Mouse (Mus musculus) frontal cortex, postnatal 25 days (tissue): ENCODE data around the gene Fgf22.

Source experiments
- DNase-seq, 2 experiments: peaks; one replicate each; pipeline ENCODE4 v3.0.0; 2022; ENCODE audit warnings: low spot score in 2 of 2

Gene Fgf22

DNA sequence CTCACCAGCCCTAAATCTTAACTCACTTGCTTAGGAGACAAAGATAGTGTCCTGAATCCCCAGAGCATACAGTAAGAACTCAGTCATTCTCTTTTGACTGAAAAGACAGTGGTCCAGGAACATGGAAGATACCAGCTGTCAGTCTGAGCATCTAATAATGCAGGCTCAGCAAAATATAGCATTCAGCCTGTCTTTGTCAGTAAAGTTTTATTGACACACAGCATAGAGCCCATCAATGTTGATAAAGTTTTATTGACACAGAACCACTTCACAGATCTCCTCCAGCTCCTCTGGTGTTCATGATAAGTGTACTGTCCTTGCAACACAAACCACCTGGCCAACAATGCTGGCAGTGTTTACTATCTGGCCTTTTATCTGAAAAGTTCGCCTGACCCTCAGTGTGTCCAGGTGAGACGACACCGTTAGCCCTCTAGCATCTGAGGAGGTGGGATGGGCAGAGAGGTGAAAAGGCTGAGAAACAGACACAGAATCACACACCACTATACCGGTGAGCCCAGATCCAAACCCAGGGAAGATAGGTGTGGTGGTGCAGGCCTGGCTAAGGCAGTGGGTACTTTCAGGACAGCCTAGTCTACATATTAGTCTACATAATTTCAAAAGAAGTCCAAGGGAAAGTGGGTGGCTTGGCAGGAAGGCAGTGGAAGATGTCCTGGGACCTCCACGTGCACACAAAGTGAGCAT is 37.6 kb downstream of the Fgf22 start:
- DNase-seq: no peak

DNA sequence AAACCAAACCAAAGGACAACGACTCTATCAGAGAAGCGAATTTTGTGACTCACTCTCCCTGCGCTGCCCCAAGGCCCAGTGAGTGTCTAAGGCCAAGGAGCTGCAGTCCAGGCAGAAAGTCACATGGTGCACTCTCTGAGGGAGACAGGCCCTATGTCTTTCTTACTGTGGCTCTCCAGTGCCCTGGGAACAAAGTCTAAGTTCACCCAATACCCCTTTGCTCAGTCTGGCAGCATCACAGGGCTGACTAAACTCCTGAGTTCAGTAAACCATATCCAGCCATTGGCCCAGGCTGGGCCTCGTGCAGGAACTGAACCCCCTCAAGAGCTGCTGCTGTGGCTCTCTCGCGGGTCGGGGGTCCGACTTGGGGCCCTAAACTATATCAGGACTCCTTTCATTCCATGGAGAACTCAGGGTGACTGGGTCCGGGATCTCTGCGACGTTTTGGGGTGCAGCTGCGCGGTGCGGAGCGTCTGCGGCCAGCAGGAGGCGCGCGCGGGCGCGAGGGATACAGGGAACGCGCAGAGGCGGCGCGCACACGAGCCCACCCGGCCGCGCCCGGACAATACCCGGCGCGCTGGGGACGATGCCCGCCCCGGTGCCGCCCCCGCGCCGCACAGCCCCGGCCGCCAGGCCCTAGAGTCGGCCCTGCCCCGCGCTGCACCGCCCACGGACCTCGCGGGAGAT is 38.3 kb downstream of the Fgf22 start, which contains the start of gene Palm:
Gene Palm, plus strand, starts transcription at position 522 of the 687 bp plus-strand sequence.
- DNase-seq: peak; percentile 85

DNA sequence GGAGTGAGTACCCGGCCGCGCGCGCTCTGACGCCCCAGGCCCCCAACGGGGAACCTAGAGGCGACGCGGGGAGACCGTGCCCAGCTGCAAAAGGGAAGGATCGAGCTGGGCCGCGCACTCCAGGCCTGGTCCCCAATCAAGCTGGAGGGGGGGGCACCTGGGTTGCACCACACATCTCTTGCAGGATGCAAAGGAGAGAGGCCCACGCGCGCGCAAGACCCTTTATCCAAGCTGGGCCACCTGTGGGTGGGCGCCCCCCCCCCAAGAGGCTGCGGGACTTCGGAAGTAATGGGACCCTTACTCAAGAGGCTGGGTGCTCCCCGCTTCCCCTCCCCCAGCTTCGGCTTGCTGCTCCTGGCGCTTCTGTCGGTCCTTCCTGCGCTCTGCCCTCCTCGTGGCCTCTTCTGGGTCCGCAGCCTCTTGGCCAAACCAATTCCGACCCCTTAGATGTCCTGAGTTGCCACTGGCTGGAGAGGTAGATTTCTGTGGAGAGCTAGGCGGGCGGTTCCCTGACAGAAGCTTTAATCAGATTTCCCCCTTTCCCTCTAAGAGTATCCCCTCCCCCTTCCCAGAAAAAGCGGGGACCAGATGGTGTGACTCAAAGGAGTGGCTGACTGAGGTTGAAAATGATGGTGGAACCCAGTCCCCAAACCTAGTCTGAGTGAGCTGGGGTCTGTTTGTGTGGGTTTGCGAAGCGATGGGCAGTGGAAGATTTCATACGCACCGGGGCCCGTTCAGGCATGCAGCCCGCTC is 39.0 kb downstream of the Fgf22 start:
- peak in 1 of 2 experiments; percentile 41 for DNase-seq

DNA sequence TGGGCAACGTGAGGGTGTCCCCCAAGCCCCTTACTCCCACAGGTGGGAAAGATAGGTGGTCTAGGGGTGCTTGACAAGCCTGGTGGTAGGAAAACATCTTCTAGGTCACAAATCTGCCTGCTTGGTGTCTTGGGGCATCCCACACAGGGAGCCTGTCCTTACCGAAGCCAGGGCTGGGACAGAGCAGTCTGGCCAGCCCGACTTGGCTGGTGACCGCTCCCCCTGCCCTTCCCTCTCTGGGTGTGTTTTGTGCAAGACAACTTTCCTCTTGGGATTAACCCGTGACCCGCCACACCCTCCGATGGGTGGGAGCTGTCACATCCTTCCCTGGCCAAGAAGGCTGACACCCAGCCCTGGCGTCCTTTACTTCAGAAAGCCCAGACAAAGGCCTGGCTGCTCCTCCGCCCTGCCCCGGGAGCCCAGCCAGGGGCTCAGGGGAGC is 39.6 kb downstream of the Fgf22 start:
- DNase-seq: no peak

DNA sequence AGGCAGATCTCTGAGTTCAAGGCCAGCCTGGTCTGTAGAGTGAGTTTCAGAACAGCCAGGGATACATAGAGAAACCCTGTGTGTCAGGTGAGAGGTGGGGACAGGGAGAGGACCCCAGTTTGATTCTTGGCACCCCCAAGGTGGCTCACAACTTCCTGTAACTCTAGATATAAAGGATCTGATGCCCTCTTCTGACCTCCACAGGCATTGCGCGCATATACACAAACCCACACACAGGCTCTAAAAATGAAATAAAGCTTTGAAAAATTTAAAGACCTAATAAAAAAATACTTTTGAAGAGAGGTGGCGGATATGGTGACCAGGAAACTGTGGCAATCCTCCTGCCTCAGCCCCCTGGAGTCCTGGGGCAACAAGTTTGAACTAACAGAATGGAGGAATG is 41.0 kb downstream of the Fgf22 start:
- no peak for DNase-seq

- no peak for DNase-seq
Observed at GRCm38 (mm10) chr10:79797326-79797725, 42.5 kb downstream of the Fgf22 start.

GRCm38 (mm10) chr10:79798289-79798928 is 43.5 kb downstream of the Fgf22 start:
- DNase-seq: no peak

GRCm38 (mm10) chr10:79800508-79800907 is 45.6 kb downstream of the Fgf22 start:
- DNase-seq: no peak

- no peak for DNase-seq
Observed at GRCm38 (mm10) chr10:79801837-79802236, 47.0 kb downstream of the Fgf22 start.

GRCm38 (mm10) chr10:79802331-79802971 is 47.6 kb downstream of the Fgf22 start:
- peak in 1 of 2 experiments; percentile 45 for DNase-seq

GRCm38 (mm10) chr10:79803716-79804323 is 48.9 kb downstream of the Fgf22 start:
- DNase-seq: peak; percentile 77 to 86

- no peak for DNase-seq
Observed at GRCm38 (mm10) chr10:79805636-79806035, 50.8 kb downstream of the Fgf22 start.

- no peak for DNase-seq
Observed at GRCm38 (mm10) chr10:79806331-79806730, 51.5 kb downstream of the Fgf22 start.

DNA sequence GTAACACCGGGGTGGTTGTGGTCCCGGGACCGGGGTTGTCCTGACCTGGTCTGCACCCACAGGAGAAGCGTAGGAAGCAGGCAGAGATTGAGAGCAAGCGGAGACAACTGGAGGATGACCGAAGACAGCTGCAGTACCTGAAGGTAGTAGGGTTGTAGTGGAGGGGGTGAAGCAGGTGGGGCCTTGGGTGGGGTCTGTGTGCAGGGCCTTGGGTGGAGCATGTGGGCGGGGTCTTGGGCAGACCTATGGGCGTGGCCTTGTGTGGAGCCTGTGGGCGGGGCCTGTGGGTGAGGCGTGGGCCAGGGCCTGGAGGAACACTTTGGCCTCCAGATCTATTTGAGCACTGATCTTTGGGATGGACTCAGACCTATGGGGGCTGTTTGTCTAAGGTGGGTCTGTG is 52.1 kb downstream of the Fgf22 start:
- no peak for DNase-seq

DNA sequence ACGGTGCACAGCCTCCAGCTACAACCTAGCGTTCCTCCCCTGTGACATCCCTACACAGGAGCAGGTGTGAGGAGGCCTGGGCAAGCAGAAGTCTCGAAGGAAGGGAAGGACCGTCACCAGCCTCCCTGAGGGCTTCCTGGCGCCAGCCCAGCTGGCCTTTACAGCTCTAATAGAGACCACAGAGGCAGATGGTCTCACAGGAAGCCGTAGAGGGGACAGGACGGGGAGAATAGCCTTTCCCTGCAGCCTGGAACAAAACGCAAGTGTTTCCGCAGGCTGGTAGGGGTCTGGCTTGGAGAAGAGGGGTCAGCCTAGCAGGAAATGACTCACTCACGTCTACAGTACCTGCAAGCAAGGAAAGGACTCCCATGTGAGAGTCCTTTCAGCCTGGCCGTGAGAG is 53.0 kb downstream of the Fgf22 start:
- no peak for DNase-seq
